Mouse (Mus musculus): ENCODE measurements around the gene Sigmar1. TPM values are rescaled to one million over a fixed set of nuclear protein-coding genes. Genes with fewer than 3 reads are reported as not detected.
"Not testable (repeated sequence)": the region's sequence is repeated elsewhere in the genome, so short reads cannot be mapped to it uniquely, and the experiment has no call there.

Sigmar1 gene
- total and polyA plus RNA-seq, 3 experiments = 83.8 to 145 (median 86.7) TPM

GRCm38 (mm10) chr4:41711705-41712375 is 44.1 kb downstream of the Sigmar1 start:
- DNase-seq = no peak

GRCm38 (mm10) chr4:41710229-41710628 is 45.7 kb downstream of the Sigmar1 start:
- no peak for DNase-seq

GRCm38 (mm10) chr4:41708192-41708745 is 47.7 kb downstream of the Sigmar1 start:
- DNase-seq = no peak

- DNase-seq = peak; percentile 59
Measured at GRCm38 (mm10) chr4:41707011-41707535, 48.9 kb downstream of the Sigmar1 start.

GRCm38 (mm10) chr4:41705922-41706754 is 49.8 kb downstream of the Sigmar1 start:
- DNase-seq = no peak

- no peak for DNase-seq
Measured at GRCm38 (mm10) chr4:41704651-41705050, 51.3 kb downstream of the Sigmar1 start.

GRCm38 (mm10) chr4:41702226-41702625 is 53.7 kb downstream of the Sigmar1 start:
- DNase-seq = not testable (repeated sequence)

- not testable (repeated sequence) for DNase-seq
Measured at GRCm38 (mm10) chr4:41700224-41700623, 55.7 kb downstream of the Sigmar1 start.

GRCm38 (mm10) chr4:41699783-41700182 is 56.2 kb downstream of the Sigmar1 start, which contains the start of gene Il11ra1:
TSS of gene Il11ra1 (plus strand) at chr4:41699989.
- not testable (repeated sequence) for DNase-seq

GRCm38 (mm10) chr4:41698421-41699016 is 57.4 kb downstream of the Sigmar1 start:
- DNase-seq = peak; percentile 63

GRCm38 (mm10) chr4:41696930-41697841 is 58.8 kb downstream of the Sigmar1 start, which contains the start of gene Cntfr:
TSS of gene Cntfr (minus strand) at chr4:41697089.
- peak; percentile 87 for DNase-seq

GRCm38 (mm10) chr4:41696452-41696851 is 59.5 kb downstream of the Sigmar1 start:
- not testable (repeated sequence) for DNase-seq

- not testable (repeated sequence) for DNase-seq
Measured at GRCm38 (mm10) chr4:41695800-41696199, 60.2 kb downstream of the Sigmar1 start.

- DNase-seq = not testable (repeated sequence)
Measured at GRCm38 (mm10) chr4:41693511-41693910, 62.4 kb downstream of the Sigmar1 start.

GRCm38 (mm10) chr4:41690014-41690413 is 65.9 kb downstream of the Sigmar1 start:
- not testable (repeated sequence) for DNase-seq

- not testable (repeated sequence) for DNase-seq
Measured at GRCm38 (mm10) chr4:41688562-41688961, 67.4 kb downstream of the Sigmar1 start.

All from adrenal gland, adult 2 months (tissue).